Mouse (Mus musculus) heart, embryonic 11.5 days (tissue): ENCODE measurements around the gene Anp32e. TPM values are rescaled to one million over a fixed set of nuclear protein-coding genes. Genes with fewer than 3 reads are reported as not detected.

Source experiments
- ATAC-seq: fragments of 200-750 bp; cut with Nextera tagmentation; replicated peaks from 2 replicates; pipeline ENCODE4 v1.8.0; 2017; ENCODE audit warnings: moderate library complexity; ENCODE audit not compliant: insufficient number of reproducible peaks, low FRiP score, low TSS enrichment
- H3K27ac ChIP-seq: fragments of 300-500 bp; sonication (generic); 2 replicates; pipeline ENCODE4 v1.5.1; 2014; ENCODE audit warnings: mild to moderate bottlenecking, low read depth, low read length
- H3K27me3 ChIP-seq: fragments of 300-500 bp; sonication (generic); 2 replicates; pipeline ENCODE4 v1.6.1; 2014; ENCODE audit warnings: mild to moderate bottlenecking, low read length, mixed read lengths; ENCODE audit not compliant: control insufficient read depth, insufficient read depth
- H3K36me3 ChIP-seq: fragments of 300-500 bp; sonication (generic); 2 replicates; pipeline ENCODE4 v1.6.1; 2014; ENCODE audit warnings: mild to moderate bottlenecking, low read length, moderate library complexity, mixed read lengths; ENCODE audit not compliant: control insufficient read depth, insufficient read depth
- H3K4me1 ChIP-seq: fragments of 300-500 bp; sonication (generic); 2 replicates; pipeline ENCODE4 v1.6.1; 2014; ENCODE audit warnings: low read length; ENCODE audit not compliant: control insufficient read depth, insufficient read depth
- H3K4me2 ChIP-seq: fragments of 300-500 bp; sonication (generic); 2 replicates; pipeline ENCODE4 v1.6.1; 2014; ENCODE audit warnings: mild to moderate bottlenecking, moderate library complexity
- H3K4me3 ChIP-seq: fragments of 300-500 bp; sonication (generic); 2 replicates; pipeline ENCODE4 v1.5.1; 2014; ENCODE audit warnings: low read depth, low read length
- H3K9ac ChIP-seq: fragments of 300-500 bp; sonication (generic); 2 replicates; pipeline ENCODE4 v1.6.1; 2014; ENCODE audit warnings: mild to moderate bottlenecking, low read depth, low read length, moderate library complexity
- H3K9me3 ChIP-seq: fragments of 300-500 bp; sonication (generic); replicated peaks from 2 replicates; pipeline ENCODE4 v1.6.1; 2016; ENCODE audit warnings: low read length; ENCODE audit not compliant: control insufficient read depth
- WGBS: fragments of 180-500 bp; shearing (Covaris S2); extraction: QIAGEN DNeasy Blood & Tissue Kit; methylation state at CpG from one replicate; pipeline ENCODE4 v1.1.7; 2014; ENCODE audit not compliant: insufficient replicate concordance; 5-methylcytosine and 5-hydroxymethylcytosine counted together
- polyA plus RNA-seq: library from polyadenylated mRNA; unstranded; fragments of >200 nt; fragmentation: Nextera tagmentation; extraction: Ambion mirVana; gene quantifications from 2 replicates; pipeline ENCODE4 v1.2.1, GENCODE M21; 2014

The Anp32e gene
- polyA plus RNA-seq, 1 experiment from 2014 or later = 71.0 TPM

DNA sequence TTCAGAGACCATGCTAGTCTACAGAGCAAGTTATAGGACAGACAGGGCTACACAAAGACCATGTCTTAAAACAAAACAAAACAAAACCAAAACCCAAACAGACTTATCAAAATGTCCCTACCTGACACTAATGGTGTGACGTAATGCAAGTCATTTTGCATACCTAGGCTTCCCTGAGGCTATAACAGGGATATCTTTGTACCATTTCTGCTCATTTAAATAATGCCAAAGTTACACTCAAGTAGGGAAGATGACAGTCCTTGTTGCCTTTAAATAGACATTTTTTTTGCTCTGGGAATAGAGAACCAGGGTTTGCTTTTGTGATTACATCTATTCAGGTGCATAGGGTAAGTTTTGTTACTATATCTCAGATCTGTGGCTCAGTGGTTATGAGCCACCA is 2.4 kb downstream of the Anp32e start:
- Histone ChIP-seq H3K27ac (no peak overlapping the region), H3K27me3 (no peaks in the 10 kb centered on the region), H3K4me2 (no peak overlapping the region), H3K9me3 (no peaks in the 10 kb centered on the region), H3K36me3 (peaks cover 18% of the 10 kb centered on the region), H3K4me1 (peaks cover 7% of the 10 kb centered on the region; the same call in 1 of the 2 replicates), H3K4me3 (no peak overlapping the region), H3K9ac (no peak overlapping the region)
- 89% methylated on average over 1 of the region's 1 CpGs for WGBS
- ATAC-seq = no peak

DNA sequence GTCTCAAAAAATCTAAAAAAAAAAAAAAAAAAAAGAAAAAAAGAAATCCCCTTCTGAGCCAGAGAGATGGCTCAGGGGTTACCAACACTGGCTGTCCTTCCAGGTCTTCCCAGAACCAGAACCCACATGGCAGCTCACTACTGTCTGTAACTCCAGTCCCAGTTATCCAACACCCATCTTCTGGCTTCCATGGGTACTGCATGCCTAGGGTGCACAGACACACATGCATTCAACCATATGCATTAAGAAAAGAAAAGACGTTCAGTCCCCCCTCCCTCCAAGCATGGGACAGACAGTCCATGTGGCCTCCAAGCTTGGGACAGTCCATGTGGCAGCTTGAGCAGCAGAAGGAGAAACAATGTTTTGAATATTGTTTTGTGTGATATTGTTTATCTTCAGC is 3.1 kb downstream of the Anp32e start:
- peaks cover 24% of the 10 kb centered on the region for H3K36me3 ChIP-seq
- 68% methylated on average over 1 of the region's 1 CpGs for WGBS
- H3K27ac ChIP-seq = no peak overlapping the region
- no peak for ATAC-seq
- peaks cover 7% of the 10 kb centered on the region; the same call in 1 of the 2 replicates for H3K4me1 ChIP-seq
- no peak overlapping the region for H3K4me3 ChIP-seq
- no peak overlapping the region for H3K9ac ChIP-seq
- H3K27me3 ChIP-seq = no peaks in the 10 kb centered on the region
- H3K9me3 ChIP-seq = no peaks in the 10 kb centered on the region
- H3K4me2 ChIP-seq = no peak overlapping the region

DNA sequence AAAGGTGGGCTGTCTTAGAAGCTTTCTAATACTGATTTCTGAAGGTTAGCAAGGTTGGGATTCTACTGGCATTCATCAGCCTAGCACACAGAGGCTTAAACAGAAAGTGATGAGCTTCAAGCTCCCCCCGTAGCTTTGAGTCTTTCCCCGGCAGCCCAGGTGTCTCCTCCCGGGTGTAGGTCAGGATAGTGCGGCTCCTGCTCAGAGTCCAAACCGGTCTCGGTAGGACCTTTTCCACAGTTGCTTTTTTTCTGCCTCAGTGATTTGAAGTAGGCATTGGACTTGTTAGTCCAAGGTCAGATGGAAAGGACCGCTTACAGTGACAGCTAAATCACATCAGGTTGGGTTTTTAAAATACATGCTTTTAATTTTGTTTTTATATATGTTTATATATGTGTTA is 3.5 kb downstream of the Anp32e start:
- H3K27ac ChIP-seq = no peak overlapping the region
- 89% methylated on average over 7 of the region's 7 CpGs for WGBS
- H3K27me3 ChIP-seq = no peaks in the 10 kb centered on the region
- no peak overlapping the region for H3K4me2 ChIP-seq
- peaks cover 7% of the 10 kb centered on the region; the same call in 1 of the 2 replicates for H3K4me1 ChIP-seq
- H3K36me3 ChIP-seq = peaks cover 29% of the 10 kb centered on the region
- no peaks in the 10 kb centered on the region for H3K9me3 ChIP-seq
- ATAC-seq = no peak
- no peak overlapping the region for H3K9ac ChIP-seq
- no peak overlapping the region for H3K4me3 ChIP-seq

DNA sequence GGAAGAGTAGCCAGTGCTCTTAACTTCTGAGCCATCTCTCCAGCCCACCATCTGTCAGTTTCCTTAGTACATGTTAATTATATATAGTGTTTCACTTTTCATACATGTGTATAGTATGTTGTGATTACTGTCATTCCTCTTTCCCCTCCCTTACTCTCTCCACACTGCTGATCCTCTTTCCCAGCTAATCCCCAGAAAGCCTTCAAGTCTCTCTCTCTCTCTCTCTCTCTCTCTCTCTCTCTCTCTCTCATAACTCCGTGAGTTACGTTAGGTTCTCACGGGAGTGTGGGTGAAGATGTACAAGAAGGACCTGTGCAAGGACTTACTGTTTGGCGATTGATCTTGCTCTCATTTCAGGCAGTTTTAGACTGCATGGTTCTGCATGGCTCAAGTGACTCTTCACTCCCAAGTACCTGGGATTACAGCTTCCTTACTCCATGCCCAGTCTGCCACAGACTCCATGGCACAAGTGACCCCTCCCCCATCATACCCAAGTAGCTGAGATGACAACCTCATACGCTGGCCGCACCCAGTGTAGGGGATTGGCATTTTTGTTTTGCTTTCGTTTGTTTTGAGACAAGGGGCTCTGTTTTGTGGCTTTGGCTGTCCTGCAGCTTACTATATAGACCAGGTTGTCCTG is 4.2 kb downstream of the Anp32e start:
- H3K36me3 ChIP-seq = peaks cover 35% of the 10 kb centered on the region
- 92% methylated on average over 7 of the region's 7 CpGs for whole genome bisulfite sequencing
- no peak for ATAC-seq

DNA sequence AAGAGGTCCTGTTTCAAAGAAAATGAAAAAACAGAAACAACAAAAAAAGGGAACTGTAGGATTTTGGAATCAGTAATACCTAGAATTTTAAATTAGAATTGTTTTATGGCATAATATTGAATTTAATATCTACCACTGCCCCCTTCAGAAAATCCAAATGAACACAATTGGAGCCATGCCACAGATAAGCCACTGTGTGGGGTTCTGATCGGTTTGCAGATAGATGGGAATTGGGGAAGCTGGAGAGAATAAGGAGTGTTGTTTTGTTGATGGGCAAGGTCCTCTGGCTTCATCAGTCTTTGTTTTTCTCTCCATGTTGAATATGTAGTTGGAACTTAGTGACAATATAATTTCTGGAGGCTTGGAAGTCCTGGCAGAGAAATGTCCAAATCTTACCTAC is 5.4 kb downstream of the Anp32e start:
- 90% methylated on average over 1 of the region's 1 CpGs for WGBS
- H3K4me3 ChIP-seq = no peak overlapping the region
- H3K9me3 ChIP-seq = no peaks in the 10 kb centered on the region
- H3K27me3 ChIP-seq = no peaks in the 10 kb centered on the region
- ATAC-seq = no peak
- peaks cover 7% of the 10 kb centered on the region; the same call in 1 of the 2 replicates for H3K4me1 ChIP-seq
- H3K4me2 ChIP-seq = no peak overlapping the region
- H3K27ac ChIP-seq = no peak overlapping the region
- H3K9ac ChIP-seq = no peak overlapping the region
- H3K36me3 ChIP-seq = peaks cover 45% of the 10 kb centered on the region

More for the DNA sequence above, 4.2 kb downstream of the Anp32e start:
- no peak overlapping the region for H3K9ac ChIP-seq
- H3K27ac ChIP-seq = no peak overlapping the region
- no peaks in the 10 kb centered on the region for H3K27me3 ChIP-seq
- H3K4me3 ChIP-seq = no peak overlapping the region
- peaks cover 7% of the 10 kb centered on the region; the same call in 1 of the 2 replicates for H3K4me1 ChIP-seq
- H3K9me3 ChIP-seq = no peaks in the 10 kb centered on the region
- no peak overlapping the region for H3K4me2 ChIP-seq

DNA sequence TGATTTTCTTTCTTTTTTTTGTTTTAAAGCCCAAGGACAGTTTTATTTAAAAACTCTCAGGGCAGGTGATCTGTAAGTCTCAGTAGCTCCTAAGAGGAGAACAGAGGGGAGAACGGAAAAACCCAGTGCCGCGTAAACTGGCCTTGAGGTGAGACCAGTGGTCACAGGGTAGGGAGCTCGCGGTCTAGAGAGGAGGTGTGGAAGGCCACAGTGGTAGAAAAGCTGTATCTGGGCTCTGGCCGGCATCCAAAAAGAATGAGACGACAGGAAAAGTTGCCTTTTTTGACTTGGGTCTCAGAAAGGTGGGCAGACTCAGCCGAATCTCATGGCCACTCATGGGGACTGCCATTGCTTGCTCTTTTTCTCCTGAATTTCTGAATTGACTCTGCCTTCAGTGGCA is 9.2 kb downstream of the Anp32e start:
- Histone ChIP-seq H3K9me3 (no peaks in the 10 kb centered on the region), H3K4me2 (no peak overlapping the region), H3K36me3 (peaks cover 67% of the 10 kb centered on the region), H3K27me3 (no peaks in the 10 kb centered on the region), H3K4me1 (no peaks in the 10 kb centered on the region), H3K9ac (no peak overlapping the region), H3K27ac (no peak overlapping the region), H3K4me3 (no peak overlapping the region)
- 97% methylated on average over 8 of the region's 8 CpGs for WGBS
- ATAC-seq = no peak

DNA sequence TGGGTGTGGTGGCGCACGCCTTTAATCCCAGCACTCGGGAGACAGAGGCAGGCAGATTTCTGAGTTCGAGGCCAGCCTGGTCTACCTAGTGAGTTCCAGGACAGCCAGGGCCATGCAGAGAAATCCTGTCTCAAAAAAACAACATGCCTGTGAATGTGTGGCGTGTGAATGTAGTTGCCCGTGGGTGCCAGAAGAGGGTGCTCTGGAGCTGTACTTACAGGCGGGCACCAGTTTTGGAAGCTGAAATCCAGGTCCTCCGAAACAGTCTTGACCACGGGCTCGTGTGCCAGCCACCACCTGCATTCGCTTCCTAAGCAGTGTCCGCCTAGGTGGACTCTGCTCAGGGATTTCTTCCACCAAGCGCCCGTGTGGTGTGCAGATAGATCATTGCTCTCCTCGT is 9.8 kb downstream of the Anp32e start:
- no peak for ATAC-seq
- no peaks in the 10 kb centered on the region for H3K4me1 ChIP-seq
- no peaks in the 10 kb centered on the region for H3K9me3 ChIP-seq
- no peak overlapping the region for H3K4me2 ChIP-seq
- H3K9ac ChIP-seq = no peak overlapping the region
- 95% methylated on average over 15 of the region's 15 CpGs for WGBS
- peaks cover 67% of the 10 kb centered on the region for H3K36me3 ChIP-seq
- H3K4me3 ChIP-seq = no peak overlapping the region
- no peak overlapping the region for H3K27ac ChIP-seq
- H3K27me3 ChIP-seq = no peaks in the 10 kb centered on the region

DNA sequence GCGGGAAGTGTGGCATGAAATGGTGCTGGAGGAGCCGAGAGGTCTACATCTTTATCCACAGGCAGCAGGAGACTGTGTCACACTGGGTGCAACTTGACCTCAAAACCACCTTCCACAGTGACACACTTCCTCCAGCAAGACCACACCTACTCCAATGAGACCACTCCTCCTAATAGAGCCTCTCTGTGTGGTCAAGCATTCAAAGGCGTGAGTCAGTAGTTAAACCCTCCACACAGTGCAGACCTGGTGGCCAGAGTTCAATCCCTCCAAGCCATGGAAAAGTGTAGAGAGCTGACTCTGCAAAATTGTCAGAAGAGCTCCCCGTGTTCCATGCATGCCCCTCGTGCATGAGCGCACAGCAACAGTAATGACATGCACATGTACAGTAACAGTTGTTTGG is 13.7 kb downstream of the Anp32e start:
- ATAC-seq = no peak

DNA sequence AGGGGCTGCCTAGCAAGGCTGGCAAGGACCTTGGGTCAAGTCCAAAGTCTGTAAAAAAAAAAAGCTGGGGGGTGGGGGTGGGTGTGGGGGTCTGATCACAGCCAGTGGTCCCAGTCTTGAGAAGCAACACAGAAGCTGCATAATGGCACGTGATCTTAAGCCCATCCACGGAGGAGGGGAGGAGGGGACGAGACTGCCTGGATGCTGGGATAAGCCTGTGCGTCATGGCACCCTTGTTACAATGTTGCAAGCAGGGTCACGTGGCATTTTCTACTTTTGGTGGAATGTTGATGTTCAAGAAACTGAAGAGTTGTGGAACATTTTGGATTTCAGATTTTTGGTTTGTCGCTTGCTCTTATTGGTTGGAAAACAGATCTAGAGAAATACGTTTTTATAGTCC is 14.2 kb downstream of the Anp32e start:
- H3K4me2 ChIP-seq = no peak overlapping the region
- ATAC-seq = no peak
- H3K27me3 ChIP-seq = no peaks in the 10 kb centered on the region
- H3K4me3 ChIP-seq = no peak overlapping the region
- peaks cover 43% of the 10 kb centered on the region for H3K36me3 ChIP-seq
- no peaks in the 10 kb centered on the region for H3K9me3 ChIP-seq
- no peak overlapping the region for H3K9ac ChIP-seq
- H3K27ac ChIP-seq = no peak overlapping the region
- 0 out of 2 replicates have a peak, but pooled peaks cover 3% of the 10 kb centered on the region for H3K4me1 ChIP-seq
- 97% methylated on average over 7 of the region's 7 CpGs for WGBS

More for the DNA sequence above, 13.7 kb downstream of the Anp32e start:
- Histone ChIP-seq H3K4me2 (no peak overlapping the region), H3K4me1 (0 out of 2 replicates have a peak, but pooled peaks cover 3% of the 10 kb centered on the region), H3K9ac (no peak overlapping the region), H3K27me3 (no peaks in the 10 kb centered on the region), H3K9me3 (no peaks in the 10 kb centered on the region), H3K36me3 (peaks cover 47% of the 10 kb centered on the region), H3K27ac (no peak overlapping the region), H3K4me3 (no peak overlapping the region)
- WGBS = 84% methylated on average over 6 of the region's 6 CpGs
